Mouse (Mus musculus) gastrocnemius, postnatal 14 days (tissue): Measurements from ENCODE around the gene Dnaaf1. TPM values are rescaled to one million over a fixed set of nuclear protein-coding genes. Genes with fewer than 3 reads are reported as not detected.

Experiments
- DNase-seq: peaks from one replicate; pipeline ENCODE4 v3.0.0; 2021; ENCODE audit warnings: mixed read lengths
- intact Hi-C: fragments of 180-260 bp; cut with DNase I; formaldehyde crosslinking; loops from one replicate; pipeline ENCODE4 v1.15.1; 2025; ENCODE audit warnings: low total_unique reads
- total RNA-seq, 2 experiments: library from RNA; stranded (reverse); gene quantifications; 2 replicates each; pipeline ENCODE4 v1.2.3; 2021

Gene Dnaaf1
- total RNA-seq, 2 experiments from 2014 or later, result not detected

GRCm38 (mm10) chr8:119618887-119619286, 43.9 kb downstream of the Dnaaf1 start:
- no peak for DNase-seq
- intact Hi-C loops, result no loop called here

- intact Hi-C loops, result no loop called here
- no peak for DNase-seq
Measured at GRCm38 (mm10) chr8:119620116-119620840, 45.2 kb downstream of the Dnaaf1 start.

- DNase-seq, result no peak
- intact Hi-C loops, result no loop called here
Measured at GRCm38 (mm10) chr8:119620848-119621465, 45.9 kb downstream of the Dnaaf1 start.

- intact Hi-C loops, result no loop called here
Measured at GRCm38 (mm10) chr8:119622555-119622954, 47.5 kb downstream of the Dnaaf1 start.

GRCm38 (mm10) chr8:119623061-119623460, 48.0 kb downstream of the Dnaaf1 start:
- DNase-seq, result no peak
- intact Hi-C loops, result no loop called here

More at GRCm38 (mm10) chr8:119622555-119622954, 47.5 kb downstream of the Dnaaf1 start:
- DNase-seq, result no peak

- DNase-seq, result no peak
- intact Hi-C loops, result no loop called here
Measured at GRCm38 (mm10) chr8:119623744-119624143, 48.7 kb downstream of the Dnaaf1 start.

- intact Hi-C loops, result no loop called here
- DNase-seq, result no peak
Measured at GRCm38 (mm10) chr8:119624916-119625315, 49.9 kb downstream of the Dnaaf1 start.

- intact Hi-C loops, result no loop called here
- DNase-seq, result no peak
Measured at GRCm38 (mm10) chr8:119625788-119626187, 50.8 kb downstream of the Dnaaf1 start.

- intact Hi-C loops, result no loop called here
- DNase-seq, result no peak
Measured at GRCm38 (mm10) chr8:119627199-119627598, 52.2 kb downstream of the Dnaaf1 start.

GRCm38 (mm10) chr8:119627613-119628359, 52.8 kb downstream of the Dnaaf1 start:
- DNase-seq, result no peak
- intact Hi-C loops, result no loop called here

- intact Hi-C loops, result no loop called here
- no peak for DNase-seq
Measured at GRCm38 (mm10) chr8:119630841-119631240, 55.8 kb downstream of the Dnaaf1 start.

GRCm38 (mm10) chr8:119632246-119632645, 57.2 kb downstream of the Dnaaf1 start:
- intact Hi-C loops, result no loop called here

GRCm38 (mm10) chr8:119632909-119633308, 57.9 kb downstream of the Dnaaf1 start:
- DNase-seq, result no peak
- intact Hi-C loops, result no loop called here

More at GRCm38 (mm10) chr8:119632246-119632645, 57.2 kb downstream of the Dnaaf1 start:
- no peak for DNase-seq

- no peak for DNase-seq
- intact Hi-C loops, result no loop called here
Measured at GRCm38 (mm10) chr8:119634616-119635336, 59.7 kb downstream of the Dnaaf1 start.

GRCm38 (mm10) chr8:119635378-119635777, 60.3 kb downstream of the Dnaaf1 start, which contains the start of gene Kcng4:
Gene Kcng4 (minus strand): TSS chr8:119635680.
- intact Hi-C loops, result no loop called here
- DNase-seq, result peak; percentile 59

GRCm38 (mm10) chr8:119635958-119636357, 60.9 kb downstream of the Dnaaf1 start:
- intact Hi-C loops, result no loop called here

GRCm38 (mm10) chr8:119636766-119637165, 61.7 kb downstream of the Dnaaf1 start:
- intact Hi-C loops, result no loop called here
- no peak for DNase-seq

More at GRCm38 (mm10) chr8:119635958-119636357, 60.9 kb downstream of the Dnaaf1 start:
- no peak for DNase-seq

GRCm38 (mm10) chr8:119637381-119637780, 62.3 kb downstream of the Dnaaf1 start:
- no peak for DNase-seq
- intact Hi-C loops, result no loop called here

GRCm38 (mm10) chr8:119638261-119638660, 63.2 kb downstream of the Dnaaf1 start:
- intact Hi-C loops, result no loop called here
- no peak for DNase-seq

GRCm38 (mm10) chr8:119639798-119640197, 64.8 kb downstream of the Dnaaf1 start:
- intact Hi-C loops, result no loop called here
- no peak for DNase-seq
